18 mouse cellular contexts compared by ENCODE assay signal in the genomic region with DNA sequence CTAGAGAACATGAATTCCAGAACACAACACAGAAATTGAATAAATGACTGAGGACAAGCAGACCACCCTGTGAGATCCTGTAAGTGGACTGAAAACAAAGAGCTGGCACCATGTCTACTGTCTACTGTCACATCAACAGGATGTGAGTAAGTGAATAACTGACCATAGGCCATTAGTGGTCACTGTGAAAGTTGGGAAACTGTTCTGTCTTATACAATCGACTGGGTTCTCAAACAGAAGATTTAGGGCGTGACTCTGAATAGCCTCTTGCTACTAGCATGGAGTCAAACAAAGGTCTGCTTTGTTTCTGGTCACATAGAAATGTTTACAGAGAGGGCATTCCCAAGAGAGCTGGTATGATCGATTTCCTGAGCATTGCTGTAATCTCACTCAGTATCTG.
DNase-seq lines count a peak whose midpoint lies in the region.
"Had no signal": no experiment of that assay in that cellular context is flagged by ENCODE, and none has a peak within 500 bp of the region (broad histone marks: within the 10 kb centered on the region; RNA-seq: fewer than 3 reads in every experiment).

No protein-coding gene starts in this region.

- intact Hi-C loops in heart, postnatal 36 days (cut with DNase I) = no loop called here

- DNase-seq in heart, adult 9 months (ENCODE audit: low spot score in 2 of 2) = peak; percentile 1 to 24
- DNase-seq in heart, postnatal 36 days = no peak
- DNase-seq in 3T3-L1 (ENCODE audit: low read depth, low spot score) = peak; percentile 34
- peak; percentile 90 for DNase-seq in Muller cell, postnatal 12 days (ENCODE audit: inconsistent ontology term)
- peak; percentile 10 for DNase-seq in mesoderm, embryonic 11.5 days (ENCODE audit: low read depth, low spot score)
- DNase-seq in right cerebral cortex, postnatal 4 days = no peak
- no peak for DNase-seq in gastrocnemius, postnatal 25 days
- DNase-seq: adrenal gland, postnatal 10 days; B cell, adult 2 months; cerebellum, adult 11 months; cerebellum, adult 9-11 months; embryo, embryonic 11 days; gastrocnemius, postnatal 36 days; kidney, adult 9 months; kidney, postnatal 14 days; layer of hippocampus, adult 9-11 months; liver; thymus, postnatal 4 days had no signal

Comparison
In these comparisons a context has a peak if more than half of its experiments do, and no peak if none do; other contexts are left out.
1. DNase-seq: peak in heart, adult 9 months (2 of 2), 3T3-L1 (single experiment), Muller cell, postnatal 12 days (single experiment) and mesoderm, embryonic 11.5 days (single experiment); none in heart, postnatal 36 days (0 of 2), right cerebral cortex, postnatal 4 days (single experiment) and gastrocnemius, postnatal 25 days (single experiment).